ENCODE assay signal across 19 mouse cellular contexts in the genomic region with DNA sequence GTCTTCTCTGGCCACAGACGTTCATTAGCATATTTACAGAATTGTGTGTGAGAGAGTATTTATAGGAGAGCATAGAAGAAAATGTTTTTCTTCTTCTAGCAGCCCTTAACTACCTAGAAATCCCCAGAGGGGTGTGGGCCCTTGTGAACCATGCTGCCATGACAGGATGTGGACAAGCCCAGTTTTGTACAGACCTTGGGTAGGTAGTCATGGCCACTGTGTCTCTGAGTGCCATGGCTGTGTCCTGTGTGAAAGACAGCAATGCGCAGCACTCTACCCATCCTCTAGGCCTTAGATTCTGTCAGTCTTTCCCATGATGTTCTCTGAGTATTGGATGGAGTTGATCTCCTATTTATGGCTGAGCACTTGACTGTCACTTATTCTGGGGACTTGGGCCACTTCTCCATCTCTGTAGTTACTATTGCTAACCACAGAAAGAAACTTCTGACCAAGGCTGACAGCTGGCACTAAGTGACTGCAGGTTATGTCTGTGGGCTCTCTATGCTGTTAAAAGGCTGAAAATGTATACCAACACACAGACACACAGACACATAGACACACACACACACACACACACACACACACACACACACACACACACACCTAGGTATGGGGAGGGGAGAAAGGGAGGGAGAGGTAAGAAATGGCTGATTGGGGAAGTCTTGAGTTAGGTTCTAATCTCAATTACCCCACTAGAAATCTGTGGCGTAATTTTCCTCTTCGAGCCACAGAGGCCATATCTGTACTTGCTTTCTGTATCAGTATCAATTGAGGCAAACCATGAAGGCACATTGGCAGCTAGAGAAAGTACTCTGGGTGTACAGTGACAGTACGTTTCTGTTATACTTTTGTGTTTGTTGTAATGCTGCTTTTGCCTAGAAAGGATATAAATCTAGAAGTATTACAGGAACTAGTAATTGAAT. TPM values are rescaled to one million over a fixed set of nuclear protein-coding genes. Genes with fewer than 3 reads are reported as not detected.
DNase-seq lines count a peak whose midpoint lies in the region; ATAC-seq lines count a peak whose summit lies in the region.
"Had no signal": no experiment of that assay in that cellular context is flagged by ENCODE, and none has a peak within 500 bp of the region (broad histone marks: within the 10 kb centered on the region; RNA-seq: fewer than 3 reads in every experiment).

No protein-coding gene starts in this region.

- H3K27ac ChIP-seq in heart, embryonic 16.5 days (ENCODE audit: low read length): 0 out of 2 replicates have a peak overlapping the region, but pooled peaks have one; percentile 7
- no peak overlapping the region for H3K27ac ChIP-seq in midbrain, embryonic 14.5 days (replicated peaks; ENCODE audit: low read depth, low read length)
- H3K27ac ChIP-seq: heart, embryonic 13.5 days had no signal

- H3K9ac ChIP-seq in heart, embryonic 16.5 days (ENCODE audit: low read length): no peak overlapping the region
- H3K9ac ChIP-seq in midbrain, embryonic 14.5 days (replicated peaks; ENCODE audit: low read length): no peak overlapping the region
- H3K9ac ChIP-seq: heart, embryonic 13.5 days had no signal

- no peaks in the 10 kb centered on the region for H3K9me3 ChIP-seq in heart, embryonic 16.5 days (replicated peaks; ENCODE audit: control insufficient read depth, low read length)
- no peaks in the 10 kb centered on the region for H3K9me3 ChIP-seq in midbrain, embryonic 14.5 days (ENCODE audit: control insufficient read depth, low read length)
- H3K9me3 ChIP-seq: heart, embryonic 13.5 days had no signal

- intact Hi-C loops in heart, postnatal 14 days (cut with DNase I): no loop called here

- H3K4me2 ChIP-seq in heart, embryonic 16.5 days (ENCODE audit: low read depth, low read length): no peak overlapping the region
- no peak overlapping the region for H3K4me2 ChIP-seq in midbrain, embryonic 14.5 days (ENCODE audit: low read length)
- H3K4me2 ChIP-seq: heart, embryonic 13.5 days had no signal

- H3K4me3 ChIP-seq in heart, embryonic 16.5 days (ENCODE audit: low read length): no peak overlapping the region
- no peak overlapping the region for H3K4me3 ChIP-seq in midbrain, embryonic 14.5 days (replicated peaks; ENCODE audit: low read depth, low read length)
- H3K4me3 ChIP-seq: heart, embryonic 13.5 days had no signal

- WGBS in heart, embryonic 16.5 days: 64% methylated on average over 5 of the region's 5 CpGs
- 96% methylated on average over 5 of the region's 5 CpGs for WGBS in midbrain, embryonic 14.5 days

- H3K27me3 ChIP-seq in heart, embryonic 16.5 days (ENCODE audit: control insufficient read depth, insufficient read depth, low read length): no peaks in the 10 kb centered on the region
- no peaks in the 10 kb centered on the region for H3K27me3 ChIP-seq in midbrain, embryonic 14.5 days (ENCODE audit: control insufficient read depth, insufficient read depth, low read length)
- H3K27me3 ChIP-seq: heart, embryonic 13.5 days had no signal

- H3K4me1 ChIP-seq in heart, embryonic 16.5 days (ENCODE audit: control insufficient read depth, insufficient read depth, low read length): peaks cover 10% of the 10 kb centered on the region
- H3K4me1 ChIP-seq in midbrain, embryonic 14.5 days (ENCODE audit: control insufficient read depth, insufficient read depth, low read length): no peaks in the 10 kb centered on the region

- ATAC-seq in heart, embryonic 16.5 days (replicated peaks; ENCODE audit: extremely low read depth, insufficient read depth, low FRiP score): no peak
- peak; percentile 83 for ATAC-seq in CD4-positive, CD25-positive, alpha-beta regulatory T cell, adult 4 months
- peak; percentile 75 for ATAC-seq in neutrophil, adult 5-6 weeks (ENCODE audit: extremely low read depth, insufficient number of reproducible peaks, low FRiP score, poor library complexity, severe bottlenecking)
- ATAC-seq in midbrain, embryonic 14.5 days (ENCODE audit: low FRiP score, low TSS enrichment): no peak
- ATAC-seq: forebrain, embryonic 16.5 days had no signal

- H3K36me3 ChIP-seq in heart, embryonic 16.5 days (ENCODE audit: control insufficient read depth, insufficient read depth): peaks cover 3% of the 10 kb centered on the region; the same call in 1 of the 2 replicates
- no peaks in the 10 kb centered on the region for H3K36me3 ChIP-seq in midbrain, embryonic 14.5 days (ENCODE audit: control insufficient read depth, insufficient read depth, low read length)
- H3K36me3 ChIP-seq: heart, embryonic 13.5 days had no signal

- DNase-seq in heart, postnatal 14 days: no peak
- peak; percentile 68 for DNase-seq in induced T-regulatory cell, adult 2 months (ENCODE audit: low read depth)
- no peak for DNase-seq in urinary bladder, postnatal 10 days (ENCODE audit: low spot score)
- no peak for DNase-seq in midbrain, embryonic 14.5 days
- DNase-seq in embryo, embryonic 10 days (ENCODE audit: low spot score): no peak
- DNase-seq: adrenal gland, postnatal 36 days; cerebellum, adult 9-10 months; kidney, adult 9 months; kidney, postnatal 25 days; liver; lung, adult 18-20 months; lung, postnatal 14 days; right cerebral cortex, adult 18-20 months; thymus, adult 2 months had no signal

RNA-seq across cellular contexts. Expression of a gene that starts 29.0 kb away (rescaled TPM):
- polyA plus RNA-seq in heart, embryonic 16.5 days (2015; fragmentation: Nextera tagmentation; extraction: Ambion mirVana): 39.5 and 49.2 TPM in 2 replicates
- 100 to 1,000 TPM; 103 to 126 TPM for total RNA-seq in heart, postnatal 14 days (2021)
- 10 to 100 TPM; 83.5 to 84.1 TPM for polyA plus RNA-seq in CD4-positive, CD25-positive, alpha-beta regulatory T cell, adult 4 months (2017; shearing (Covaris generic))
- 10.7 and 12.3 TPM in 2 replicates for total RNA-seq in neutrophil, adult 5-6 weeks (2017)
- polyA plus RNA-seq in midbrain, embryonic 14.5 days (2014; fragmentation: Nextera tagmentation; extraction: Ambion mirVana): 9.0 and 16.9 TPM in 2 replicates

Comparison
In these comparisons a context has a peak if more than half of its experiments do, and no peak if none do; other contexts are left out.
1. ATAC-seq: peak in CD4-positive, CD25-positive, alpha-beta regulatory T cell, adult 4 months (single experiment) and neutrophil, adult 5-6 weeks (single experiment); none in heart, embryonic 16.5 days (single experiment) and midbrain, embryonic 14.5 days (single experiment).